Mouse (Mus musculus) forebrain, postnatal 0 days (tissue): ENCODE data around the gene Srebf1. TPM values are rescaled to one million over a fixed set of nuclear protein-coding genes. Genes with fewer than 3 reads are reported as not detected.
A peak's percentile ranks its signal among the peaks of the same experiment; 100 is the strongest.

Experiments used
- ATAC-seq: fragments of 200-750 bp; cut with Nextera tagmentation; 2 replicates; pipeline ENCODE4 v1.8.0; 2017; ENCODE audit warnings: mild to moderate bottlenecking, moderate library complexity
- DNase-seq: peaks from one replicate; pipeline ENCODE4 v3.0.0-alpha.2; 2015
- H3K27ac ChIP-seq: fragments of 300-500 bp; sonication (generic); 2 replicates; pipeline ENCODE4 v1.5.1; 2014; ENCODE audit warnings: low read depth, mild to moderate bottlenecking, antibody characterized with exemption, low read length, moderate library complexity, mixed read lengths
- H3K27me3 ChIP-seq: fragments of 300-500 bp; sonication (generic); 2 replicates; pipeline ENCODE4 v1.6.1; 2014; ENCODE audit warnings: mild to moderate bottlenecking, low read length, mixed read lengths; ENCODE audit not compliant: insufficient read depth
- H3K36me3 ChIP-seq: fragments of 300-500 bp; sonication (generic); 2 replicates; pipeline ENCODE4 v1.6.1; 2014; ENCODE audit warnings: mild to moderate bottlenecking, moderate library complexity; ENCODE audit not compliant: insufficient read depth
- H3K4me1 ChIP-seq: fragments of 300-500 bp; sonication (generic); 2 replicates; pipeline ENCODE4 v1.6.1; 2014; ENCODE audit warnings: antibody characterized with exemption; ENCODE audit not compliant: insufficient read depth
- H3K4me2 ChIP-seq: fragments of 300-500 bp; sonication (generic); 2 replicates; pipeline ENCODE4 v1.6.1; 2014; ENCODE audit warnings: low read depth, mild to moderate bottlenecking, moderate library complexity
- H3K4me3 ChIP-seq: fragments of 300-500 bp; sonication (generic); 2 replicates; pipeline ENCODE4 v1.5.1; 2014; ENCODE audit warnings: low read depth, low read length, mixed read lengths
- H3K9ac ChIP-seq: fragments of 300-500 bp; sonication (generic); 2 replicates; pipeline ENCODE4 v1.6.1; 2014; ENCODE audit warnings: mild to moderate bottlenecking
- H3K9me3 ChIP-seq: fragments of 300-500 bp; sonication (generic); 2 replicates; pipeline ENCODE4 v1.6.1; 2016; ENCODE audit warnings: low read length
- CTCF ChIP-seq: sonication (generic); IDR thresholded peaks from 2 replicates; pipeline ENCODE4 v1.5.1; 2016; ENCODE audit warnings: antibody characterized with exemption, control low read depth, low read depth
- WGBS: fragments of 180-500 bp; shearing (Covaris S2); extraction: QIAGEN DNeasy Blood & Tissue Kit; methylation state at CpG from one replicate; pipeline ENCODE4 v1.1.7; 2014; 5-methylcytosine and 5-hydroxymethylcytosine counted together
- polyA plus RNA-seq: library from polyadenylated mRNA; unstranded; fragments of >200 nt; fragmentation: Nextera tagmentation; extraction: Ambion mirVana; gene quantifications from 2 replicates; pipeline ENCODE4 v1.2.1, GENCODE M21; 2015
- total RNA-seq: library from RNA; depleted of rRNA; stranded (reverse); fragments of >200 nt; gene quantifications from 2 replicates; pipeline ENCODE4 v1.2.3, GENCODE M21; 2014

The Srebf1 gene
- total and polyA plus RNA-seq, 2 experiments from 2014 or later: 32.8 to 70.7 TPM

GRCm38 (mm10) chr11:60192534-60192933, 29.8 kb downstream of the Srebf1 start:
- Histone ChIP-seq H3K4me3 (no peak overlapping the region), H3K27ac (0 out of 2 replicates have a peak overlapping the region, but pooled peaks have one; percentile 29), H3K4me2 (no peak overlapping the region), H3K4me1 (no peaks in the 10 kb centered on the region), H3K36me3 (peaks cover 69% of the 10 kb centered on the region), H3K9me3 (no peaks in the 10 kb centered on the region), H3K9ac (no peak overlapping the region), H3K27me3 (no peaks in the 10 kb centered on the region)
- TF ChIP-seq CTCF: no peak
- DNase-seq (no peak), ATAC-seq (no peak)
- WGBS: 78% methylated on average over 6 of the region's 6 CpGs

- Histone ChIP-seq H3K9me3 (no peaks in the 10 kb centered on the region), H3K4me3 (no peak overlapping the region), H3K36me3 (peaks cover 87% of the 10 kb centered on the region), H3K9ac (no peak overlapping the region), H3K27me3 (no peaks in the 10 kb centered on the region), H3K4me2 (no peak overlapping the region), H3K27ac (no peak overlapping the region), H3K4me1 (peaks cover 6% of the 10 kb centered on the region; the same call in 1 of the 2 replicates)
- WGBS: 93% methylated on average over 17 of the region's 17 CpGs
- ATAC-seq (no peak), DNase-seq (no peak)
- TF ChIP-seq CTCF: no peak
Measured at GRCm38 (mm10) chr11:60190055-60190641, 32.2 kb downstream of the Srebf1 start.

- peaks cover 81% of the 10 kb centered on the region for H3K36me3 ChIP-seq
- no peak overlapping the region for H3K9ac ChIP-seq
- H3K9me3 ChIP-seq: no peaks in the 10 kb centered on the region
- TF ChIP-seq CTCF: no peak
- H3K4me1 ChIP-seq: peaks cover 12% of the 10 kb centered on the region
- ATAC-seq (no peak), DNase-seq (no peak)
- H3K4me3 ChIP-seq: no peak overlapping the region
- no peak overlapping the region for H3K4me2 ChIP-seq
- H3K27me3 ChIP-seq: no peaks in the 10 kb centered on the region
- WGBS: 73% methylated on average over 21 of the region's 21 CpGs
- no peak overlapping the region for H3K27ac ChIP-seq
Measured at GRCm38 (mm10) chr11:60189501-60190040, 32.8 kb downstream of the Srebf1 start.

GRCm38 (mm10) chr11:60188275-60188853, 34.0 kb downstream of the Srebf1 start:
- Histone ChIP-seq H3K4me3 (no peak overlapping the region), H3K4me1 (peaks cover 17% of the 10 kb centered on the region), H3K9me3 (no peaks in the 10 kb centered on the region), H3K36me3 (peaks cover 72% of the 10 kb centered on the region), H3K27ac (no peak overlapping the region), H3K4me2 (no peak overlapping the region), H3K27me3 (no peaks in the 10 kb centered on the region), H3K9ac (no peak overlapping the region)
- 89% methylated on average over 25 of the region's 25 CpGs for WGBS
- TF ChIP-seq CTCF: no peak
- DNase-seq: no peak
- ATAC-seq: no peak

GRCm38 (mm10) chr11:60187070-60187469, 35.3 kb downstream of the Srebf1 start:
- TF ChIP-seq CTCF: no peak
- WGBS: 75% methylated on average over 11 of the region's 11 CpGs
- no peak for ATAC-seq
- Histone ChIP-seq H3K9ac (no peak overlapping the region), H3K27ac (no peak overlapping the region), H3K27me3 (no peaks in the 10 kb centered on the region), H3K4me1 (peaks cover 30% of the 10 kb centered on the region), H3K36me3 (peaks cover 67% of the 10 kb centered on the region), H3K9me3 (no peaks in the 10 kb centered on the region), H3K4me2 (no peak overlapping the region), H3K4me3 (no peak overlapping the region)
- no peak for DNase-seq

- ATAC-seq (peak; percentile 63), DNase-seq (peak; percentile 67)
- Histone ChIP-seq H3K36me3 (peaks cover 54% of the 10 kb centered on the region), H3K9me3 (no peaks in the 10 kb centered on the region), H3K27ac (peak overlapping the region; percentile 62), H3K9ac (0 out of 2 replicates have a peak overlapping the region, but pooled peaks have one; percentile 33), H3K4me1 (peaks cover 39% of the 10 kb centered on the region), H3K4me3 (no peak overlapping the region), H3K27me3 (no peaks in the 10 kb centered on the region), H3K4me2 (no peak overlapping the region)
- 59% methylated on average over 20 of the region's 20 CpGs for WGBS
- no peak for TF ChIP-seq CTCF
Measured at GRCm38 (mm10) chr11:60185396-60186231, 36.8 kb downstream of the Srebf1 start.
